Mouse (Mus musculus): ENCODE results near the gene Itgav.

GRCm38 (mm10) chr2:83722936-83723335 is 1.3 kb upstream of the Itgav start:
- TF ChIP-seq CTCF (conservative IDR thresholded peaks at IDR 0.05; ENCODE audit: low read length): no peak
- TF ChIP-seq NANOG (IDR thresholded peaks at IDR 0.05; ENCODE audit: borderline replicate concordance, low read length): no peak

Data from E14TG2a.4 (cell line).